Mouse (Mus musculus): ENCODE results near the gene Ptprd. TPM values are rescaled to one million over a fixed set of nuclear protein-coding genes. Genes with fewer than 3 reads are reported as not detected.

The Ptprd gene
- polyA plus RNA-seq, 1 experiment from 2014 or later = 37.2 TPM

- ATAC-seq (ENCODE audit: insufficient number of reproducible peaks, insufficient read depth, low FRiP score, low TSS enrichment, low read depth) = no peak
- Histone ChIP-seq H3K9me3 (no peaks in the 10 kb centered on the region), H3K9ac (no peak overlapping the region), H3K27me3 (no peaks in the 10 kb centered on the region), H3K4me1 (peaks cover 24% of the 10 kb centered on the region), H3K4me2 (no peak overlapping the region), H3K36me3 (no peaks in the 10 kb centered on the region), H3K27ac (no peak overlapping the region), H3K4me3 (no peak overlapping the region)
- WGBS = 48% methylated on average over 2 of the region's 2 CpGs
Measured at GRCm38 (mm10) chr4:76259636-76260035, 1952.1 kb downstream of the Ptprd start.

GRCm38 (mm10) chr4:76244371-76244770 lies 1967.4 kb downstream of the Ptprd start:
- H3K4me2 ChIP-seq = no peak overlapping the region
- peaks cover 6% of the 10 kb centered on the region; the same call in 1 of the 2 replicates for H3K36me3 ChIP-seq
- ATAC-seq (ENCODE audit: insufficient number of reproducible peaks, insufficient read depth, low FRiP score, low TSS enrichment, low read depth) = no peak
- 85% methylated on average over 6 of the region's 6 CpGs for WGBS
- no peak overlapping the region; the same call in 1 of the 2 replicates for H3K27ac ChIP-seq
- no peaks in the 10 kb centered on the region for H3K27me3 ChIP-seq
- no peak overlapping the region for H3K9ac ChIP-seq
- H3K9me3 ChIP-seq = no peaks in the 10 kb centered on the region
- peaks cover 6% of the 10 kb centered on the region; the same call in 1 of the 2 replicates for H3K4me1 ChIP-seq
- no peak overlapping the region for H3K4me3 ChIP-seq

DNA sequence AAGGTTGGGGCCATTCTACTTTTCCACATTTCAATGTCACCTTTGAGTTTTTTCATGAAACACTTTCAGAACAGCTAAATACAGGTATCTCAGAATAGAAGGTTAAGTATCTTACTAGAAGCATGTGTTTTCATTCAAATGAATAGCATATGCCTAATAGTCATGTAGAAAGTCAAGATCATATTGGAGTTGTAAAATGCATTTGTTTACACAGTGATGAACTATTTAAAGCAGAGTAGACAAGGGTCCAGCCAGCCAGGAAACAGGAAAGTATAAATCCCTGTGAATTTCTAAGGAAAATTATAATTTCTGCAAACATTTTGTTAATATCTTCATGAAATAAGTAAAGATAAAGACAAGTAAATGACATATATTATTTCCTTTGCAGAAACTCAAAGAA lies 1970.2 kb downstream of the Ptprd start:
- no peak overlapping the region for H3K4me3 ChIP-seq
- H3K36me3 ChIP-seq = peaks cover 5% of the 10 kb centered on the region; the same call in 1 of the 2 replicates
- H3K27ac ChIP-seq = no peak overlapping the region
- no peak for ATAC-seq (ENCODE audit: insufficient number of reproducible peaks, insufficient read depth, low FRiP score, low TSS enrichment, low read depth)
- H3K4me2 ChIP-seq = no peak overlapping the region
- peaks cover 6% of the 10 kb centered on the region; the same call in 1 of the 2 replicates for H3K4me1 ChIP-seq
- no peaks in the 10 kb centered on the region for H3K27me3 ChIP-seq
- no peak overlapping the region for H3K9ac ChIP-seq
- no peaks in the 10 kb centered on the region for H3K9me3 ChIP-seq

GRCm38 (mm10) chr4:76241140-76241539 lies 1970.6 kb downstream of the Ptprd start:
- WGBS = 85% methylated on average over 3 of the region's 3 CpGs
- no peak overlapping the region for H3K9ac ChIP-seq
- H3K27me3 ChIP-seq = no peaks in the 10 kb centered on the region
- peaks cover 6% of the 10 kb centered on the region; the same call in 1 of the 2 replicates for H3K4me1 ChIP-seq
- H3K9me3 ChIP-seq = no peaks in the 10 kb centered on the region
- peaks cover 2% of the 10 kb centered on the region; the same call in 1 of the 2 replicates for H3K36me3 ChIP-seq
- H3K27ac ChIP-seq = no peak overlapping the region
- H3K4me3 ChIP-seq = no peak overlapping the region
- ATAC-seq (ENCODE audit: insufficient number of reproducible peaks, insufficient read depth, low FRiP score, low TSS enrichment, low read depth) = no peak
- H3K4me2 ChIP-seq = no peak overlapping the region

GRCm38 (mm10) chr4:76239063-76239462 lies 1972.7 kb downstream of the Ptprd start:
- ATAC-seq (ENCODE audit: insufficient number of reproducible peaks, insufficient read depth, low FRiP score, low TSS enrichment, low read depth) = no peak
- peaks cover 1% of the 10 kb centered on the region; the same call in 1 of the 2 replicates for H3K4me1 ChIP-seq
- 66% methylated on average over 5 of the region's 5 CpGs for WGBS

GRCm38 (mm10) chr4:76238577-76238976 lies 1973.2 kb downstream of the Ptprd start:
- Histone ChIP-seq H3K9me3 (no peaks in the 10 kb centered on the region), H3K4me1 (no peaks in the 10 kb centered on the region), H3K27me3 (no peaks in the 10 kb centered on the region), H3K9ac (no peak overlapping the region), H3K4me2 (no peak overlapping the region), H3K4me3 (no peak overlapping the region), H3K36me3 (peaks cover 2% of the 10 kb centered on the region; the same call in 1 of the 2 replicates), H3K27ac (no peak overlapping the region)
- WGBS = 85% methylated on average over 5 of the region's 5 CpGs
- no peak for ATAC-seq (ENCODE audit: insufficient number of reproducible peaks, insufficient read depth, low FRiP score, low TSS enrichment, low read depth)

More at GRCm38 (mm10) chr4:76239063-76239462, 1972.7 kb downstream of the Ptprd start:
- no peak overlapping the region for H3K27ac ChIP-seq
- H3K4me2 ChIP-seq = no peak overlapping the region
- H3K4me3 ChIP-seq = no peak overlapping the region
- H3K9ac ChIP-seq = no peak overlapping the region
- peaks cover 2% of the 10 kb centered on the region; the same call in 1 of the 2 replicates for H3K36me3 ChIP-seq
- H3K27me3 ChIP-seq = no peaks in the 10 kb centered on the region
- no peaks in the 10 kb centered on the region for H3K9me3 ChIP-seq

DNA sequence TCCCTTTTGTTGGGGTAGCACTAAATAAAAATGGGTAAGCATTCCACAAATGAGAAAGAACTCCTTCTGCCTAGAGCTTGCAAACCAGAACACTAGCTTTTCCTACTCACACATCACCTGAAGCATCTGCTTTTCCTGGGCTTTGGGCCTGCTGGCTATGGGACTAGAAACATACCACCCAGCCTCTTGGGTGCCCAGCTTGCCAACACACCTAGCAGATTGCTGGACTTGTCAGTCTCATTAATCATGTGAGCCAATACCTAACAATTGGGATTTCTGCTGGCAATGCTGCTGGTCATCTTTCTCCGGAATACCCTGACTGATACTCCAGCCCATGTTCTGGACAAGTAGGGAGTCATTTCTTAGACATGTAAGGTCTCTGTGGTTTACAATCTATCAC lies 1973.9 kb downstream of the Ptprd start:
- no peak for ATAC-seq (ENCODE audit: insufficient number of reproducible peaks, insufficient read depth, low FRiP score, low TSS enrichment, low read depth)
- Histone ChIP-seq H3K4me3 (no peak overlapping the region), H3K9me3 (no peaks in the 10 kb centered on the region), H3K27me3 (no peaks in the 10 kb centered on the region), H3K4me1 (no peaks in the 10 kb centered on the region), H3K4me2 (no peak overlapping the region), H3K36me3 (no peaks in the 10 kb centered on the region), H3K9ac (no peak overlapping the region), H3K27ac (no peak overlapping the region)
- WGBS = 100% methylated on average over 1 of the region's 1 CpGs

DNA sequence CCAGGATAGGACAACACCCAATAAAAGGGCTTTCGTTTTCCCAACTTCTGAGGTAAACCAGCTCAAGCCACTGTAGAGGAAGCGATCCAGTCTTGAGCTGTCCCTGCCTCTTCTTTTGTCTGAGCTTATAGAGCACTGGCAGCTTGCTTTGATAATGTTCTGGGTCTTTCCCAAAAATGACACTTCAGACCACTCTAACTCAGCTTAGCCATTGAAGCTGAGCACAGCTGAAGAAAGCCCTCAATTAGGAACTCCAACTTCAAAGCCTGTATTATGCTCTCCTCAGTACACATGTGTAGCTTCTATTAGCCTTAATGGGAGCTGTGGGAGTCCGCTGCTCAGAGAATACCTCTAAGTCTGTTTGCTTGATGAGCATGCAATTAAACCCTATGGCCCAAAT lies 1988.0 kb downstream of the Ptprd start:
- Histone ChIP-seq H3K9ac (no peak overlapping the region), H3K36me3 (no peaks in the 10 kb centered on the region), H3K27ac (no peak overlapping the region), H3K4me2 (no peak overlapping the region), H3K9me3 (no peaks in the 10 kb centered on the region), H3K4me3 (no peak overlapping the region), H3K4me1 (0 out of 2 replicates have a peak, but pooled peaks cover 3% of the 10 kb centered on the region), H3K27me3 (no peaks in the 10 kb centered on the region)
- ATAC-seq (ENCODE audit: insufficient number of reproducible peaks, insufficient read depth, low FRiP score, low TSS enrichment, low read depth) = no peak
- WGBS = 73% methylated on average over 3 of the region's 3 CpGs

DNA sequence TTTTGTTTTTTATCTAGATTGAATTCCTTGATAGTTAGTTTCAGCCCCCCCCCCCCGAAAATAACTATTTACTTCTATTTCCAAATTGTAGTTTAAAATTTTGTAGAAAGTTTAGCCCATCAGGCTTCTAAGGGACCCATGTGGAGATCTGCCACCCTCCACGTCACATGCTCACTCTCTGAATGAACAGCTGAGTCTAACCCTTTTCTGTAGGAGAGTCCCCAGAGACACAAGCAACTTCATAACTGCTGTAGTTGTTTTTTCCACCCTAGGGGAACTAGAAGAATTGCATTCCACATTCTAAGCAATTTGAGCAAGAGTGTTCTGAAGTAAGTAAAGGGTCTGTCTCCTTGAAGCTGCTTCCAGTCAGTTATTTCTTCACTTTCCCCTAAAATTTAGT lies 1989.2 kb downstream of the Ptprd start:
- no peak overlapping the region for H3K4me3 ChIP-seq
- ATAC-seq (ENCODE audit: insufficient number of reproducible peaks, insufficient read depth, low FRiP score, low TSS enrichment, low read depth) = no peak
- 0 out of 2 replicates have a peak, but pooled peaks cover 3% of the 10 kb centered on the region for H3K4me1 ChIP-seq
- no peak overlapping the region for H3K4me2 ChIP-seq
- H3K27me3 ChIP-seq = no peaks in the 10 kb centered on the region
- 45% methylated on average over 2 of the region's 2 CpGs for WGBS
- H3K36me3 ChIP-seq = no peaks in the 10 kb centered on the region
- H3K9me3 ChIP-seq = no peaks in the 10 kb centered on the region
- H3K27ac ChIP-seq = no peak overlapping the region
- H3K9ac ChIP-seq = no peak overlapping the region

GRCm38 (mm10) chr4:76218065-76218464 lies 1993.7 kb downstream of the Ptprd start:
- Histone ChIP-seq H3K4me2 (no peak overlapping the region), H3K4me3 (no peak overlapping the region), H3K4me1 (no peaks in the 10 kb centered on the region), H3K9me3 (no peaks in the 10 kb centered on the region), H3K9ac (no peak overlapping the region), H3K27ac (no peak overlapping the region), H3K27me3 (no peaks in the 10 kb centered on the region), H3K36me3 (no peaks in the 10 kb centered on the region)
- ATAC-seq (ENCODE audit: insufficient number of reproducible peaks, insufficient read depth, low FRiP score, low TSS enrichment, low read depth) = no peak
- WGBS = 82% methylated on average over 1 of the region's 1 CpGs

- Histone ChIP-seq H3K4me2 (no peak overlapping the region), H3K4me3 (no peak overlapping the region), H3K4me1 (no peaks in the 10 kb centered on the region), H3K27me3 (no peaks in the 10 kb centered on the region), H3K9ac (no peak overlapping the region), H3K9me3 (no peaks in the 10 kb centered on the region), H3K27ac (no peak overlapping the region), H3K36me3 (no peaks in the 10 kb centered on the region)
- 94% methylated on average over 1 of the region's 1 CpGs for WGBS
- ATAC-seq (ENCODE audit: insufficient number of reproducible peaks, insufficient read depth, low FRiP score, low TSS enrichment, low read depth) = no peak
Measured at GRCm38 (mm10) chr4:76215141-76215540, 1996.6 kb downstream of the Ptprd start.

DNA sequence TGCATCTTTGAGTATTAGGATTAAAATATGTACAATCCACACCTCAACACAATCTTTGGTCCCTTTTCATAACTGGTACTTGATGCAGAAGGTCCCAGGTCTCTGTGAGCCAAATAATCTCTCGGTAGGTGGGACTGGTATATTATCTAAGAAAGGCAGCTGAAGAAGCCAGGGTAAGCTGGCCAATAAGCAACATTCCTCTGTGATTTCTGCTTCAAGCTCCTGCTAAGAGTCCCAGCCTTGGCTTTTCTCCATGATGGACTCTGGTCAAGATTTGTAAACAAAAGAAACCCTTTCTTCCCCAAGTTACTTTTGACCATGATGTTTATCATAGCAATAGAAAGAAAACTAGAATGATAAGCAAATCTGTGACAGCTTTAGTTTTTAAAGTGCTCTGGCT lies 2012.4 kb downstream of the Ptprd start:
- 83% methylated on average over 1 of the region's 1 CpGs for WGBS
- Histone ChIP-seq H3K4me2 (no peak overlapping the region), H3K27me3 (no peaks in the 10 kb centered on the region), H3K4me1 (no peaks in the 10 kb centered on the region), H3K27ac (no peak overlapping the region), H3K9me3 (no peaks in the 10 kb centered on the region), H3K9ac (no peak overlapping the region), H3K4me3 (no peak overlapping the region), H3K36me3 (no peaks in the 10 kb centered on the region)
- ATAC-seq (ENCODE audit: insufficient number of reproducible peaks, insufficient read depth, low FRiP score, low TSS enrichment, low read depth) = no peak

Data from embryonic facial prominence, embryonic 13.5 days (tissue).